Mouse (Mus musculus) E14TG2a.4 (cell line): ENCODE measurements around the gene Sv2c.

Experiments used
- CTCF ChIP-seq: conservative IDR thresholded peaks from 2 replicates; pipeline ENCODE4 v1.5.1; 2014; ENCODE audit warnings: low read length
- POU5F1 ChIP-seq: IDR thresholded peaks from 2 replicates; pipeline ENCODE4 v1.6.1; 2014; ENCODE audit warnings: low read length, borderline replicate concordance

- TF ChIP-seq CTCF (no peak), POU5F1 (no peak)
These were observed 123.4 kb downstream of the Sv2c start for GRCm38 (mm10) chr13:96008975-96009374.
